Mouse (Mus musculus): ENCODE measurements around the gene Znhit3.
A peak's percentile ranks its signal among the peaks of the same experiment; 100 is the strongest.

The Znhit3 gene

GRCm38 (mm10) chr11:84916053-84916702 lies at the start of gene Znhit3:
Gene Znhit3, minus strand, starts transcription at chr11:84916366.
- DNase-seq = peak; percentile 87 to 93

- peak; percentile 59 for DNase-seq
Observed at GRCm38 (mm10) chr11:84963556-84963955, 47.4 kb upstream of the Znhit3 start.

DNA sequence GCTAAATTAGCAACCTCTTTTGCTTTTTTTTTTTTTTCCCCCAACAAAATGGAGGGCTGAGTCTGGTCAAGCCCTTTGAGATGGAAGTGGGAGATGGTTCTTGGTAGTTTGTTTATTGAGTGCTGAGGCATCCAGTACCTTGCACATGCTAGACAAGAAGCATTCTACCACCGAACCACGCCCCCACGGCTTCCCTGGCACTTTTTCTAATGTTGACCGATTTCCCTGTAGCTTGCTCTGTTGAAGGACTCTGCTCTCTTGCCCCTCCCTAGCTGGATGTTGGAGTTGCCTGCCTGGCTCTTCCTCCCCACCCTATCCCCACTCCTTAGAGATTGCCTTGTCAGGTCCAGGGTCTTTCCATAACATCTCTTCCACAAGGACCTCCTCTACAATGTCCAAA lies 46.4 kb upstream of the Znhit3 start:
- DNase-seq = peak; percentile 35 to 54

DNA sequence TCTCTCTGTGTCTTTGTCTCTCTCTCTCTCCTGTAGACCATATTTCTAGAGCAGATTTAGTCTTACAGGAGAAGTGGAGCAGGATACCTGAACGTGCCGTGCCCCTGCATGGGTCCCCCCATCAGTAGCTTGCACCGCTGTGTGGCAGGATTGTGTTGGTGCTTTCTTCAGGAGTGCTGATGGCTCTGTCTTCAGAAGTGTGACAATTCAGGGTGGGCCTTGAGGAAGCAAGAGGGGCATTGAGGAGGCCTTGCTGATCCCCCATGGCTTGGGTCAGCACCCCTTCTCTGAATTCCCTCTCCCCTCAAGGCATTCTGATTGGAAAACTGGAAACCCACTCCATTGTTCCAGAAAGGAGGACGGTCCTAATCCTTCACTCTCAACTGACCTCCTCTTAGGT lies 45.4 kb upstream of the Znhit3 start:
- DNase-seq = no peak

DNA sequence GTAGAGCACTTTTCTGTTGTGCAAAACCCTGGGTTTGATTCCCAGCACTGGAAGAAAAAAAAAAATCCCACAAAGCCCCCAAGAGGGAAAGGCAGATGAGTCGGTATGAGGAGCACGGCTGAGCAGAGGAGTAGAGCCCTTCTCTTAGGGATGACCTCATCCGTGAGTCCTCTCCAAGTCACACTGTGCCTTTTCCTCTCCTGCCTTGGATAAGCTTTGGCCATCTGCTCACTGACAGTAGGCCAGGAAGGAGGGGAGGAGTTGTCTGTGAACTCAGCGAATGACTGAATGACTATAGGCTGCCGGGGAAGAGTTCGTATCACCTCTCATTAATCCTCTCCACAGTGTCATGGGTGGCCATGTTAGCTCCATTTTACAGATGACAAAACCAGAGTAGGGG lies 44.6 kb upstream of the Znhit3 start:
- DNase-seq = no peak

DNA sequence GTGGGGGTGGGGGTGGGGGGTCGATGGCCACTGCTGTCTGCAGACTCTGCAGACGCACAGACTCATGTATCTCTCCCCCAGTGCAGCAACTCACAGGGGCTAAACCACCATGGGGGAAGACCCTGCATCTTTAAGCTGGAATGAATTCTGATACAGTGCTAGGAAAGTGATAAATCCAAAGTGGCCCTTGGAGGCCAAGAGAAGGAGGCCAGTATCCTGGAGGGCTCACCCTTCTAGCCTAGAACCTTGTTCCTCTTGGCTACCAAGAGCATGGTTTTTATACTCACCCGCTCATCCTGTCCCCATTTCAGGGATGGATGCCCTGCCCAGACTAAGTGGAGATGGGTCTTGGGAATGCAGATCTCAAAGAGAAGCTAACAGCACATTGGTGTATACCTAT lies 44.1 kb upstream of the Znhit3 start:
- no peak for DNase-seq

DNA sequence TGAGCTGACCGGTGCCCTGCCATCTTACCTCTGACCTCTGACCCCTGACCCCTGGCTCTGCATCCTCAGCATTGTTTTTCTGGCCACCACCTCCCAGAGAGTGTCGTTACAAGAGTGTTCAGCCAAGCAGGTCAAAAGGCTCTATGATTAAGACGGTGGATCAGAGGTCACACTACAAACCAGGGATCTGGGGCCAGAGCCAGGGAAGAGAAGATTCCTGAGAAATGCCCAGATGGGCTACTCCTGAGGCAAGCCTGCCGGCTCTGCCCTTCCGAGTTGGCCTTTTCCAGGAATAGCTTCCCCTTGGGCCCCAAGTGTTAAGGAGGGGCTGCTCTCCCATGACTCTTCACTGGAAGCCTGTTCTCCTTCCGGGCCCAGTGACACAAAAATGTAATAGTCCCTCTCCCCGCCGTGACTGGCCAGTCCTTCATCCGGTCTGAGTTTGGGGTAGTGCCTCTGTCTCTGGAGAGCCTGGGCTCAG lies 43.6 kb upstream of the Znhit3 start:
- DNase-seq = peak; percentile 87 to 90

DNA sequence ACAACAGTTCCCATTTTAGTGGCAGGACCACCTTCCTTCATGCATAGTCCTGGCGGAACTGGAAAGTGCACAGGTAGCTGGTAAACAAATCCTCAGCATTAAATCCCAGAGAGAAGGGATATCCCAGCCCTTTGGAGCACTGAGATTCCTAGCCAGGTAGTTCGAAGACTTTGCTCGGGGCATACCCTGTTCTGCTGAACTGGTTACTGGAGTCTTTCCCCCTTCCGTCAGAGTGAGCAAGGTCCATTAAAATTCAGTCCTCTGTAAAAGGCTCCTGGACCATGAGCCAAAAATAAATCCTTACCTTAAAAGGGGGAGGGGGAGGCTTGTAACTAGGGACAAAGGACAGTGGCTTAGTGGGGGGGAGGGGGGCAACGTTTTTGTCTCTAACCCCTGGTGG lies 43.0 kb upstream of the Znhit3 start:
- peak; percentile 46 to 78 for DNase-seq

- DNase-seq = peak; percentile 58 to 71
Observed at GRCm38 (mm10) chr11:84958271-84958630, 42.1 kb upstream of the Znhit3 start.

DNA sequence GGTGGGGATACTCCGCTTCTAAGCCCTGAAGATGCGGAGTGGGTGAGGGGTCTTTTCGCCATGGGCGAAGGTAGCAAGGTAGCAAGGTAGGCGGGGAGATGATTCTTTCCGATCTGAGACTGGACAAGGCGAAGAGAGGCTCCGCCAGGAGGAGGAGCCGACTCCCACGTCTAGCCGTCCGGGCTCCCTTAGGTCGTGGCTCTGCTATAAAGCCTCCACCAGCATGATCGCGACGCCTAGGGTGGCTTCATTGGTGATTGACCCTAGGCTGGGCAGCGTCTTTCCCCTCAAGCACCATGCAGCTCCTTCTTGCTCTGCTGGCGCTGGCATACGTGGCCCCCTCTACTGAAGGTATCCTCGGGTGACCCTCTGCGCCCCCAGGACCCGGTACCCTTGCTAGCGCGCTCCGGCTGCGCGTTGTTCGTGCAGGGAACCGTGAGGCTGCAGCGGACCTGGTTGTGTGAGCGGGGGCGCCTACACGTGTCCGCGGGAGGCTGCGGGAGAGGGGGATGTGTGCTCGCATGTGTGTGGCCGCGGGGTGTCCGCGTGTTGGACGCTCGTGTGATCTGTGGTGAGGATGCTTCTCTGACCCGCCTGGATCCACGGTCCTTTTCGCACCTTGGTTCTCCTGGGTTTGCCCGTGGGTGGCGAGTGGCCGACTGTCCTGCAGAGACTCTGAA lies 41.6 kb upstream of the Znhit3 start, which contains the start of gene Car4:
Gene Car4 (plus strand): TSS at position 196 of the 680 bp plus-strand sequence.
- DNase-seq = peak; percentile 32 to 69

DNA sequence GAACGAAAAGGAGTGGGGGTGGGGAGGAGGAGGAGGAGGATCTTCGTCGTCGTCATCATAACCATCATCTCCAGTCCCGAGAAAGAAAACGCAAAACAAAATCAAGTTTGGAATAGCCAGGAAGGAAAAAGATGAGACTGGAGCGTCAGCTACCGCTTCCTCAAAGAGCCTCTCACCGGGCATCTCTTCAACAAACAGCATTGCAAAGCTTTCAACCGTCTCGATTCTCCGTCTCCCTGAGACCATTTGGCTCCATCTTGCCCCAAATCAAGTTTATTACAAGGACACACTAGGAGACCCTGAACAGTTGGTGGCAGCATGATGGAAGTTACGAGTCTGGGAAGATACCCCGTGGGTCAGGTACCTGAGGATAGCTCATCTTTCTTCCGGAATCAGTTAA lies 41.0 kb upstream of the Znhit3 start:
- no peak for DNase-seq

- no peak for DNase-seq
Observed at GRCm38 (mm10) chr11:84956400-84956799, 40.2 kb upstream of the Znhit3 start.

DNA sequence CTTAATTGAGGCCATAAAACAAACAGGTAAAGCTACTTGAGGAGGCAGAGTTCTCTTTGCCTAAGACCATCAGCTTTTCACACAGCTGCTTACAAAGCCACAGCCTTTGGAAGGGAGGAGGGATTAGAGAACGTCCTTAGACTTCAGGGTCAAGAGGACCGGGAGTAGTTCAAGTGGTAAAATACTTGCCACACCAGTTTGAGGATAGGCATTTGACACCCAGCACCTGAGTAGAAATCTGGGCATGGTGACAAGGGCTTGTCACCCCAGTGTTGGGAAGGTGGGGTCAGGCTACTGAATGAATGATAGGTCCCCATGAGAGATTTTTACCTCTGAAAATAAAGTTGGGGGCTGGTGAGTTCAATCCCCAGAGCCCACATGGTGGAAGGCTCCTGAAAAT lies 36.4 kb upstream of the Znhit3 start:
- no peak for DNase-seq

GRCm38 (mm10) chr11:84948526-84948925 lies 32.4 kb upstream of the Znhit3 start:
- peak; percentile 81 to 90 for DNase-seq

DNA sequence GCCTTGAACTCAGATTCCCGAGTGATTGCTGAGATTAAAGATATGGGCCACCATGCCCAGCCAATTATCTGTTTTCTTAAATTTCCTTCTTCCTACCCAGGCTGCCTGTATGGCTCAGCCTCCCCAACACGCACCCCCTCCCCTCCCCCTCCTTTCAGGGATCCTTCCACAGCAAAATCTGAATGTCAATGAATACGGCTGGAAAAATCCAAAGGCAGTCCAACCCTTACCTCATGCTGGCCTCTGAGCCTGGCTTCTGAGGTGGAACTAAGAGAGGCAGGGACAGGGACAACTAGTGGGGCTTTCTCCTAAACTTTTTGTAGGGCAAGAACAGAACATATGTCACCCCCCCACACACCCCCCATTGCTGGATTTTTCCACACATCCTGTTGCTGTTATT lies 31.9 kb upstream of the Znhit3 start:
- no peak for DNase-seq

GRCm38 (mm10) chr11:84947206-84947605 lies 31.0 kb upstream of the Znhit3 start:
- DNase-seq = no peak

DNA sequence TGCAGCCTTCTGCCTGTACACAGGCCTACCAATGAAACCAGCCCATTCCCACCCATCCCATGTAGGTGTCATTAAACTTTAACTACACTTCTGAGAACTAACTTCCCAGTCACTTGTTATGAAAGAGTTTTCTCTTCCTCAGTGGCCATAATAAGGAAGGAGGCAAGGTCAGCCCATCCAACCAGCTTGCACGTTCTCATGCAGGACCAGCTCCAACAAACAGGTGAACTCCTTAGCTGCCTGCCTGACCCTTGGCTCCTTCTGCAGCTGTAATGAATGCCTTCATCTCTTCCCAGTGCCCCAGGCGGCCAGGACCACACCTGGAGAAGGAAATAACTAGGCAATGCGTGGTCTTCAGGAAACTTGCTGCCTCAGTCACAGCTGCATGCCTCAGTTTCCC lies 29.7 kb upstream of the Znhit3 start:
- DNase-seq = peak; percentile 60 to 80

DNA sequence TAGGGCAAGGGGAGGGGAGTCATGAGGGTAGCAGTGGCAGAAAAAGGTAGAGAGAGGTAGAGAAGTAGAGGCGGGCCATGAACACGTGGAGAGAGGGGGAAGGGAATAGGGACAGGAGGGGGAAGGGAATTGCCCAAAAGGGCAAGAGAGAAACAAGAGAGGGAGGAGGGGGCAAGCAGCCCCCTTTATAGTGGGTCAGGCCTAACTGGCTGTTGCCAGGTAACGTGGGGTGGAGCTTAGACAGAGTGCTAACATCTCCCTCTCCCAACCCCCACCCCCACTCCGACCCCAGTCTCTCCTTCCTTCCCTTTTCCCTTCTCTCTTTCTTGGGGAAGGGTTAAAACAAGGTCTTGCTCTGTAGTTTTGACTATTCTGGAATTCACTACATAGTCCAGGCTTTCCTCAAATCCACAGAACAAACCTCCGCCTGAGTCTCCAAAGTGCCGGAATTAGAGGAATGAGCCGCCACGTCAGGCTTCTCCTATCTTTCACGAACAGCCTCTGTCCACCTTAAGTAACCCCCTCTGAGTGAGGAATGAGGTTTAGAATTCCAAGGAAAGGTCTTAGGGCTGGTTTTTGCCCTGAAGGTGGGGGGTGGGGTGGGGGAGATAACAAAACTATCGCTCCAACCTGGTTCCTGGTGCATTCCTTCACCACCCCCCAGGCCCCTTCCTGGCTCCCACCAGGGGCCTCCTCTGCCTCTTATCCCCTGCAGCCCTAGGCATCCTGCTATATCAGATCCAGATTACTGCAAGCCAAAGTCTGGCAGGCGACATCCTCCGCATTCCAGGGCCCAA lies 28.7 kb upstream of the Znhit3 start:
- no peak for DNase-seq

GRCm38 (mm10) chr11:84943948-84944347 lies 27.8 kb upstream of the Znhit3 start:
- peak; percentile 71 to 88 for DNase-seq

GRCm38 (mm10) chr11:84940140-84940539 lies 24.0 kb upstream of the Znhit3 start:
- DNase-seq = no peak

DNA sequence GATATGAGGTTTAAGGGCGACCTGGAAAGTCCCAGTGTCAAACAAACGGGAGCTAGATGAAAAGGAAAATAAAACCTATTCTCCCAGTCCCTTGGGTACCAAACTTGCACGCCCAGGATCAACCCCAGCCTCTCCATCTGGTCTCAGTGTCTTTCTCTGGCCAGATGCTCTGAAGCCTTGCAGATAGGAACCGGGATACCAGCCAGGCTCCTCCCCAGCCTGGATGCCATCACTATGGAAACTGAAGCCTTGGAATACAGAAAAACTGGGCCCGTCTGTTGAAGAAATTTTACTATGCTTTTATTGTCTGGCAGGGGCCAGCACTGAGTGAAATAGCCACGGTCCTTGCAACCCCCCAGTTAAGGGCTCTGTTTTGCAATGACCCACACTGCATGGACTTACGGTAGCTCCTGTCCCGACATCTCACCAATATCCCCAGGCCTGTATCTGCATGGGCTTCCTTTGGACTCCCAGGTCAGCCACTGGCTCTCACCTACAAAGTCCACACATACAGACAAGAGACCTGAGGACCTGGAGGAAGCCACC lies 23.4 kb upstream of the Znhit3 start:
- no peak for DNase-seq

DNA sequence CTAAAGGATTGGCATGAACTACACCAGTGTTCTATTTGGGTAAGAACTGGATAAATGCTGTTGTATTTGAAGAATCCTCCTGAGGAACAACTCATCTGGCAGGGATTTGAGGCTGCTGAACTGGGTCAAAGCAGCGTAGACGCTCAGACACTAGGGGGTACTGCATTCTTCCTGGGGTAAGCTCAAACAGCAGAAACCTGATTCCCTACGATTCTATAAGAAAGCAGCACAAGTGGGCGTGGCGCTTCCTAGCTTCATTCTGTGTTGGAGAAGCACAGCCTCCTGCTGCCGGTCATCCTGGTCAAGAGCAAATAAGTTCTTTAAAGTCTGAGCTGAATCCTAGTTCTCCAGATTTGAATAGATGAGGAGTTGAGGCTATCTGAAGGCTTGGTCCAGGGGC lies 16.1 kb upstream of the Znhit3 start:
- DNase-seq = no peak

GRCm38 (mm10) chr11:84920981-84921380 lies 4.8 kb upstream of the Znhit3 start:
- DNase-seq = no peak

Measured in kidney, postnatal 36 days (tissue).